Mouse (Mus musculus): ENCODE measurements around the gene Zfp335. TPM values are rescaled to one million over a fixed set of nuclear protein-coding genes. Genes with fewer than 3 reads are reported as not detected.

The Zfp335 gene
- total RNA-seq, 2 experiments from 2014 or later: 29.0 to 30.9 TPM

- Histone ChIP-seq H3K27ac (no peak overlapping the region), H3K4me3 (no peak overlapping the region)
- no peak for DNase-seq (ENCODE audit: low spot score in 2 of 2)
- TF ChIP-seq CTCF (conservative IDR thresholded peaks at IDR 0.05): no peak
Observed at GRCm38 (mm10) chr2:164850061-164850460, 61.5 kb downstream of the Zfp335 start.

- no peak overlapping the region for H3K27ac ChIP-seq
- DNase-seq (ENCODE audit: low spot score in 2 of 2): no peak
- H3K4me3 ChIP-seq: no peak overlapping the region
- TF ChIP-seq CTCF (conservative IDR thresholded peaks at IDR 0.05): peak; percentile 72
Observed at GRCm38 (mm10) chr2:164845782-164846181, 65.8 kb downstream of the Zfp335 start.

Other genes starting within 250 kb of the Zfp335 start
- gene Wfdc11, start 237.7 kb downstream of the Zfp335 start, total RNA-seq (2021): not detected
- not detected for gene Wfdc13, start 226.7 kb downstream of the Zfp335 start, total RNA-seq (2021)
- gene Spint4, start 213.3 kb downstream of the Zfp335 start, total RNA-seq (2021): not detected
- gene Spint5, start 196.5 kb downstream of the Zfp335 start, total RNA-seq (2021): not detected
- 1 to 10 TPM in 1 of 2 experiments, under 1 TPM in 1; 0.64 to 1.3 TPM for gene Wfdc3, start 165.8 kb downstream of the Zfp335 start, total RNA-seq (2021)
- 10 to 100 TPM; 40.4 to 41.2 TPM for gene Dnttip1, start 165.8 kb downstream of the Zfp335 start, total RNA-seq (2021)
- 1 to 10 TPM in 1 of 2 experiments, under 1 TPM in 1; 0.76 to 1.6 TPM for gene Ube2c, start 141.9 kb downstream of the Zfp335 start, total RNA-seq (2021)
- not detected for gene Tnnc2, start 131.8 kb downstream of the Zfp335 start, total RNA-seq (2021)
- 10 to 100 TPM; 39.8 TPM for gene Snx21, start 125.9 kb downstream of the Zfp335 start, total RNA-seq (2021)
- 10 to 100 TPM; 25.8 to 32.2 TPM for gene Acot8, start 106.9 kb downstream of the Zfp335 start, total RNA-seq (2021)
- gene Zswim3, start 106.7 kb downstream of the Zfp335 start, total RNA-seq (2021): 1 to 10 TPM; 7.2 to 8.9 TPM
- gene Zswim1, start 89.1 kb downstream of the Zfp335 start, total RNA-seq (2021): 10 to 100 TPM; 23.6 to 25.2 TPM
- under 1 TPM; 0.47 to 0.79 TPM for gene Spata25, start 83.2 kb downstream of the Zfp335 start, total RNA-seq (2021)
- gene Ctsa, start 78.9 kb downstream of the Zfp335 start, total RNA-seq (2021): 100 to 1,000 TPM; 103 to 108 TPM
- 1 to 10 TPM; 2.8 to 3.6 TPM for gene Neurl2, start 78.3 kb downstream of the Zfp335 start, total RNA-seq (2021)
- gene Pltp, start 54.0 kb downstream of the Zfp335 start, total RNA-seq (2021): 10 to 100 TPM; 67.4 to 86.9 TPM
- gene Pcif1, start 32.5 kb downstream of the Zfp335 start, total RNA-seq (2021): 10 to 100 TPM; 45.9 to 49.6 TPM
- 1 to 10 TPM; 1.4 to 2.2 TPM for gene Mmp9, start 29.0 kb upstream of the Zfp335 start, total RNA-seq (2021)
- gene Slc12a5, start 49.0 kb upstream of the Zfp335 start, total RNA-seq (2021): 100 to 1,000 TPM; 406 to 409 TPM
- gene Ncoa5, start 123.1 kb upstream of the Zfp335 start, total RNA-seq (2021): 10 to 100 TPM; 57.8 to 63.8 TPM
- under 1 TPM; 0.33 to 0.91 TPM for gene Cd40, start 143.9 kb upstream of the Zfp335 start, total RNA-seq (2021)
- gene 1700025C18Rik, start 179.0 kb upstream of the Zfp335 start, total RNA-seq (2021): not detected